Mouse (Mus musculus) mammary gland, adult 2 months (tissue): Measurements from ENCODE around the gene Vwa3b. TPM values are rescaled to one million over a fixed set of nuclear protein-coding genes. Genes with fewer than 3 reads are reported as not detected.

Experiments
- polyA plus RNA-seq: library from polyadenylated mRNA; depleted of rRNA; stranded (reverse); fragments of >200 nt; gene quantifications from 2 replicates; pipeline ENCODE4 v1.2.3, GENCODE M21; 2012; ENCODE audit warnings: low replicate concordance; rRNA removed

The Vwa3b gene
- polyA plus RNA-seq: 0.35 and 0.60 TPM in 2 replicates

GRCm38 (mm10) chr1:37025962-37026686 is at the start of gene Vwa3b:
Gene Vwa3b, plus strand, starts transcription at chr1:37026596.

GRCm38 (mm10) chr1:37214144-37214543 is 187.7 kb downstream of the Vwa3b start, which contains the start of gene Cnga3:
Gene Cnga3, plus strand, starts transcription at chr1:37214434.

Other genes with a start within 250 kb of the Vwa3b start
- 17.8 and 23.1 TPM in 2 replicates for gene Tmem131, start 82.9 kb upstream of the Vwa3b start, polyA plus RNA-seq
- gene Cnga3, start 187.8 kb downstream of the Vwa3b start, polyA plus RNA-seq: 0.04 and 0.30 TPM in 2 replicates